Mouse (Mus musculus) Muller cell, postnatal 12 days (primary cell): ENCODE measurements at regions not wholly inside any gene's neighbourhood (a gene's known extent, or its start where the extent isn't known, plus 50 kb on each side); places are given as distances from the start of the nearest gene placed in this dataset.

Source experiments
- DNase-seq: peaks from one replicate; pipeline ENCODE4 v3.0.0-alpha.2; 2015; ENCODE audit errors: inconsistent ontology term

GRCm38 (mm10) chr1:190309831-190310230 lies 139.3 kb upstream of the Prox1 start:
- DNase-seq: no peak

DNA sequence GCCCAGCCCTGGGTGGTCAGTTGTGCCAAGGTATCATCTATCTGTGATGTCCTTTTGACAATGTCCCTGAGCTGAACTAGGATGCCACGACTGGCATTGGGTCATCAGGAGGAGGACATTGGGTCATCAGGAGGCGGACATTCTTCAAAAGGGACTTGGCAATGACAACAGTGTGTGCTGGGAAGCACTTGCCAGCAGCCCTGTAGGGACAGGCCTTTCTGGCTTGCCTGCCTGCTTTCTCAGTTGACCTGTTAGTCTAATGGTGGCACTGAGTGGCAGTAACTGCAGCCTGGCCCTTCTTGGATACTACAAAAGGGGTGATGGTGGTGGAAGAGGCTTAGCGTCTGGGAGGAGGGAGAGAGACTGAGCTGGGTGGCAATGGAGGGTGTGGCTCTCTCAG lies 137.2 kb upstream of the Prox1 start:
- DNase-seq: no peak

DNA sequence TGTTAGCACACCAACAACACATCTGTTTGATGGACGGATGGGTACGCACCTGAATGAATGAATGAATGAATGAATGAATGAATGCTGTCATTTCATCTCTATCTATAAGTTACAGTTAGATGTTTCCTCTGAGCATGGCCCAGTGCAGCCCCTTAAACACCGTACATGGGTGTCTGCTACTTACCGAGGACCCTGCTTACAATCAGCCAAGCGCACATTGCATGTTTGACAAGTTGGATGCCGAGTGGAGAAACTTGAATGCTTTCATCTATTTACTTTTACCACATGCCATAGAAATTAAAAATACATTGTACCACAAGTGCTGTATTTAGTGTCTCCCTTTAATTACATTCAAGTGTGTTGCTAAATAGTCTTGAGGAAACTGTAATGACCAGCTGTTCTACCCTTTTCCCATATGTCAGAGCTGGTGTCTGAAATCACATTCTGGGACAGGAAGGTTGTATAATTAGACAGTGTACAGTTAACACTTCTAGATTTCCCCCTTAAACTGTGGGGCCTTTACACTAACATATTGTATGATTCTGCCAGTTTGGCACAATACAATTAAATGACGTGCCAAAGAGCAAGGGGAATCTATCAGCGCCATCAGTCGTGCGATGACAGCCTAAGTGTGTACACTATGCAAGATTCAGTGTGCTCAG lies 127.3 kb upstream of the Prox1 start:
- DNase-seq: no peak

DNA sequence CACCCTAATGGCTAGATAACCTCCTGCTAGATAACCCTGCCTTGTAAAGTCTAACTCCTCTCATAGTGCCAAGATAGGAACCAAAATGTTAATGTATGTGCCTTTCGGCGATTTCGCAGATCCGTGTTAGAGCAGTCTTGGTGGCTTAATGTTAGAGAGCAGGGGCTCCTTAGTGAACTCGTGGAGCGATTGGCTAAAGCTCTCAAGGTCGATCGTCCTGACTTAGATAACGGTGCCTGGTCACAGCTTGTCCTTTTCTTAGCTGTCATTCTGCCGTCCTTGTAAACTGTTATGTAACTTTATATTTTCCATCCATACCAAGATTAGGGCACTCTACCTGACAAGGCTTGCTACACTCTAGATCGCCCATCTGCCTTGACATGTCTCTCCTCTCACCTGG lies 119.5 kb upstream of the Prox1 start:
- DNase-seq: no peak

- DNase-seq: no peak
Measured at GRCm38 (mm10) chr1:190286481-190287145, 116.1 kb upstream of the Prox1 start.

GRCm38 (mm10) chr1:190285636-190286035 lies 115.1 kb upstream of the Prox1 start:
- DNase-seq: no peak

- no peak for DNase-seq
Measured at GRCm38 (mm10) chr1:190285049-190285448, 114.5 kb upstream of the Prox1 start.

GRCm38 (mm10) chr1:190284138-190284537 lies 113.6 kb upstream of the Prox1 start:
- no peak for DNase-seq

DNA sequence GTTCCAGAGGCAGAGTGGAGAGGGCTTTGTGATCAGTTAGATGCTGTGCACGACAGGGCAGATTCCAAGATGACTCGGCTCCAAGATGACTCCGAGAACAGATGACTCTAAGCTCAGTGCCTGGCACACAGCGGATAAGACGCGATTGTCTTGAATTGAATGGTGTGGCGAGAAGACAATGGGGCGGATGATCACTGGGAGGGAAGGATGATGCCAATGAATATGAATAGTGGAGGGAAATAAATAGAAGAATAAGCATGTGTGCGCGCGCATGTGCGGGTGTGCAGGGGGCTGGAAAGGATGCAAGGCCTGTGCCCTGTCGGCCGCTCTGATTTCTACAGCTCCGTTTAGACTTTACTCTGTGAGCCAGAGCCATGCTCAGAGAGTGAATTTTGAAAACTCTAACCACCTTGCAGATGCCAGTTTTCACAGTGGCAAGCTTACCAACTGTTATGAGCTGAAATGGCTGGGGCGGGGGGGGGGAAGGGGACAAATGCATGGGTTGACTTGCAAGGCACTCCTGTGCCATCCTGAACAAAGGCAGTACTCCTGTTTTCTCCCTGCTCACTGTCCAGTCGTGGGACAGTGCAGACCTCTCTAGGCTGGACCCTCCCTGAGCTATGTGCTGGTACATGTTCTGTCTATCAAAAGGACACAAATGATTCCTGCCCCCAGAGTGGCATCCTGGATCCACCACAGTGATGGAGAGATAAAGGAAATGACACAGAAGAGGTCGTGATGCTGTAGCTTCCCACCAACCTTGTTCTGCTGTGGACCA lies 109.8 kb upstream of the Prox1 start:
- DNase-seq: no peak

DNA sequence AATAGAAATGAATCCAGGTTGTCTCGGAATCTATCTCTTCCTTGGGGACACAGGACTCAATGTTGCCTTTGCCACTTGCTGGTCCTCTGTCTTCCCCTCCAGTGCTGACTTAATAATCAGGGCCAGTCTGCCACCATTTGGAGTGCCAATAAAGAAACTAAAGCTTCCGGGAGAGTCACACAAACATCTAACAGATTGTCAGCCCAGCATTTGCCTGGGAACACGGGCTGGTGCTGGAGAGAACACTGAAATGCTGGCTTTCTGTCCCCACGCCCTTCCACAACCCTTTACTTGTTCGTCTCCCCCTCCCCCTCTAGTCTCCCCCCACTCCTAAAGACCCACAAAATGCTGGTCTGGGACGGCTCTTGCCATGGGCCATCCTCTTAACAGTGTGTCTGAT lies 104.4 kb upstream of the Prox1 start:
- no peak for DNase-seq

GRCm38 (mm10) chr1:190270784-190271385 lies 100.4 kb upstream of the Prox1 start:
- no peak for DNase-seq

DNA sequence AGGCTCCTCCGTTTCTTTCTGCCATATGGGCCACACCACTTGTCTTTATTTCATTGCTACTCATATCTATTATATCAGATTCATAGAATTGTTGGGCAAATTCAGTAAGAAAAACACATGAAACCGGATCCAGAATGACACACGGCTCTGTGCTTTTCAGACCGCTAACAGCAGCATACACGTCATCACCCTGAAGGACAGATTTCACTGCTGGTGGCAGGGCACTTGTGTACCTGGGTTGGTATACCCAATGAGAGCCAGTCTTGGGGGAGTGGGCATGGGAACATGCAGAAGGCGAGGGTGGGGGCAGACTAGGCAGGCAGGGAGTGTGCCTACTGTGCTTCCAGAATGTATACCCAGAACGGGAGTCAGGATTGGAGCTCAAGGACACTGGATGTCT lies 98.7 kb upstream of the Prox1 start:
- no peak for DNase-seq

- DNase-seq: peak; percentile 14
Measured at GRCm38 (mm10) chr1:190265085-190265780, 94.7 kb upstream of the Prox1 start.

DNA sequence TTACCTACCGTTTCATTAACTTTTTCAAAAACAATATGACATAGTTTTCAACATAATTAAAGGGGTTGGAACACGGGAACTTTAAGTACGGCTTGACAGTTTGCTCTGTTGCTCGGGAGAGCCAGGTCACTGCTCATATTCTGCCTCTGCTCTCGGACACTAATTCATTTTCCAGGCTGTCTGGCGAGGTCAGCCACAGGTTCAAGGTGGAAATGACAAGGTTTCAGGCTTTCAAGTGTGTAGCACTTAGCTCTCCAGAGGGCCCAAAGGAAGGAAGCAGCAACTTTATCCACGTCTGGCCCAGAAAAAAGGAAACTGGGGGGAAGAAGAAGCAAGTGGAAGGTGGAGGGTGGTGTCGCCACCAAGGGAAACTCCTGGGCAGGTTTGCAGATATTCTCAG lies 94.0 kb upstream of the Prox1 start:
- no peak for DNase-seq

DNA sequence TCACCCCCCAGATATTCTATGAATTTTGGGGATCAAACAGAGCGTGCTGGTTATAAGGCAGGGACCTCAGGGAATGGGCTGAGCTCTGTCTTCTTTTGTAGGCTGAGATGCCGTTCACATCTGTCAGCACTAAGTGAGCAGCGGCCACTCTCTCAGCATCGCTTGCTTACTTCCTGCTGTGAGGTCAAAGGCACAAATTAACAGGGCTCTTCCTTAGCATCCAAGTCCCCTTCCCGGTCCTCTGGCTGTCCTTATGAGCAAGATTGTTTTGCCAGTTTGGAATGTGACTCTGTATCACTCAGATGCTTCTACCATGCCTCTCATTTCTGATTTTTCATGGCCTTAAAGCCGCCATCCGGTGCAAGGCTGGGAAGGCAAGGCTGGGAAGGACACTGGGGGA lies 93.1 kb upstream of the Prox1 start:
- DNase-seq: no peak

DNA sequence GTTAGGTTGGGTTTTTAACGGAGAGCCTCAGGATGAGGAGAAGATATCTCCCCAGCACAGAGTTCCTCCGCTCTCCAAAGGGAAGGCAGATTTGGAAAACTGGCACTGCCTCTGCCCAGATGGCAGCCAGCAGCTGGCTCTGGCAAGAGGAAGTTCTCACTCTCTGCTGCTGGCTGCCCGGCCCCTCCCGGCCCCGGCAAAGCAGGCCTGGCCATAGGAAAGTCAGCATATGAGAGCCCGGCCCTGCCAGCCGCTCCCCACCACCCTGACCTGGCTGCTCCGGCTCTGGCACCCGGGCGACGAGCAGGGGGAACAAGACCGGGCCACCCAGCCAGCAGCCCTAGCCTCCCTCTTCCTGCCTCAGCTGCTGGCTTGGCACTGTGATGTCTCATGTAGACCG lies 89.1 kb upstream of the Prox1 start:
- no peak for DNase-seq

- DNase-seq: no peak
Measured at GRCm38 (mm10) chr1:190250574-190251246, 80.2 kb upstream of the Prox1 start.

DNA sequence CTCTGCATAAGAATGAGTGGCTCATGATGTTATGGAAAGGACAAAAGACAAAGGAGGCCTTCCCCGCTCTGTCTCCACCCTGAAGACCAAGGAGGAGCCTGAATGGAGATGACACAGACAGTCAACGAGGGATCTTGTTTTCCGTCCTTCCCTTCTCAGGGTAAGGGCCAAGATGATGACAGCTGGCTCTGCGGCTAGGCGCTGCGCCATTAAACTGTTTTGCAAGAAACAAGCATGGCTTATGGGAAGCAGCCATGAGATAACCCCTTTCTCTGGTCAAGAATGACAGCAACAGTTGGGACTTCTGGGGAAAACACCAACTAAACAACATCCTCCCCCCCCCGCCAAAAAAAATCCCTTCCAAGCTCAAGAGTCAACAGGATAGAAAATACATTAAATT lies 72.0 kb upstream of the Prox1 start:
- DNase-seq: no peak

GRCm38 (mm10) chr1:190239796-190240195 lies 69.3 kb upstream of the Prox1 start:
- DNase-seq: no peak

DNA sequence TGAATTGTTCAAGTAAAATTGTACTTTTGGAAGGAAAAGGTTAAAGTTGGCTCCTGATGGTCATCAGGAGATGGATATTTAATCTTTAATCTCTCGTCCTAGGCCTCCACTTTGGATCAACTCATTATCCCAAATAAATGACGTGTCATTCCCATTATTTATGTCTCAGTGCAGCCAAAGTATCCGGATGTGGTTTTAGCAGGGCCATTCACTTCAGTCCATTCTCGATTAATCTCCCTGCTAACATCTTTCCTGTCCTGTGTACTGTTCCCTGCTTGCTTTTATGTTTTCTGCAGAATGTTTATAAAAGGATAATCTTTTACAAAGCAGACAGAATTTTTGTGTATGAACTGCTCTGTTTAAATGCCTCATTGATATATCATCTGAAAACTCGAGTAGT lies 60.4 kb upstream of the Prox1 start:
- peak; percentile 83 for DNase-seq

DNA sequence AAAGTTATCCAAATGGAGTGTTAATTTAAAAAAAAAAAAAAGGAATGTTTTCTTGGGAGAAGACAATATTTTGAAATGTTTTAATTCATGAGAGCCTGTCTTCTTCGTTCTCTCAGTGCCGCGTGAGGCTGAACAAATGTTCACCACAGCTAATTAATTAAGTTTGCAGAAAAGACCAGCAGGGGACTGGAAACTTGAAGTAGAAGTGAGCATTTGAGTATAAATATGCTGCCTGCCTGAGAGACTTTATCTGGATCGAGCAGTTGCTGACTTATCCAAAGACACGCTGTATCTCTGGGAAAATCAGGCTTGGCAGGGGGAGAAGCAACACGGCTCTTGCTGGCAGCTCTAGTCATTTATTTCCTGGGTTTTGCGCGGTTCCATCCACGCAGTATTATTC lies 49.9 kb upstream of the Prox1 start:
- no peak for DNase-seq
